Mouse (Mus musculus): ENCODE data around the gene Mkrn1.
"Not testable (repeated sequence)": the region's sequence is repeated elsewhere in the genome, so short reads cannot be mapped to it uniquely, and the experiment has no call there.

Gene Mkrn1

GRCm38 (mm10) chr6:39419851-39420721, at the start of gene Mkrn1:
Gene Mkrn1, minus strand, starts transcription at chr6:39420462.
- DNase-seq (ENCODE audit: low spot score), result peak; percentile 83

GRCm38 (mm10) chr6:39469427-39469826, 49.2 kb upstream of the Mkrn1 start:
- DNase-seq (ENCODE audit: low spot score), result no peak

GRCm38 (mm10) chr6:39462621-39463538, 42.6 kb upstream of the Mkrn1 start:
- peak; percentile 64 for DNase-seq (ENCODE audit: low spot score)

- DNase-seq (ENCODE audit: low spot score), result no peak
Observed at GRCm38 (mm10) chr6:39460040-39460439, 39.8 kb upstream of the Mkrn1 start.

GRCm38 (mm10) chr6:39455339-39456160, 35.3 kb upstream of the Mkrn1 start:
- DNase-seq (ENCODE audit: low spot score), result no peak

- no peak for DNase-seq (ENCODE audit: low spot score)
Observed at GRCm38 (mm10) chr6:39454616-39455015, 34.4 kb upstream of the Mkrn1 start.

- no peak for DNase-seq (ENCODE audit: low spot score)
Observed at GRCm38 (mm10) chr6:39453564-39453963, 33.3 kb upstream of the Mkrn1 start.

GRCm38 (mm10) chr6:39451033-39451432, 30.8 kb upstream of the Mkrn1 start:
- DNase-seq (ENCODE audit: low spot score), result no peak

GRCm38 (mm10) chr6:39450580-39450979, 30.3 kb upstream of the Mkrn1 start:
- no peak for DNase-seq (ENCODE audit: low spot score)

- no peak for DNase-seq (ENCODE audit: low spot score)
Observed at GRCm38 (mm10) chr6:39447429-39448185, 27.3 kb upstream of the Mkrn1 start.

GRCm38 (mm10) chr6:39445801-39446572, 25.7 kb upstream of the Mkrn1 start:
- no peak for DNase-seq (ENCODE audit: low spot score)

GRCm38 (mm10) chr6:39442786-39443287, 22.6 kb upstream of the Mkrn1 start:
- DNase-seq (ENCODE audit: low spot score), result no peak

GRCm38 (mm10) chr6:39440207-39440606, 19.9 kb upstream of the Mkrn1 start:
- DNase-seq (ENCODE audit: low spot score), result no peak

- not testable (repeated sequence) for DNase-seq (ENCODE audit: low spot score)
Observed at GRCm38 (mm10) chr6:39437519-39437918, 17.3 kb upstream of the Mkrn1 start.

GRCm38 (mm10) chr6:39435875-39436274, 15.6 kb upstream of the Mkrn1 start:
- DNase-seq (ENCODE audit: low spot score), result no peak

GRCm38 (mm10) chr6:39434886-39435492, 14.7 kb upstream of the Mkrn1 start:
- no peak for DNase-seq (ENCODE audit: low spot score)

- no peak for DNase-seq (ENCODE audit: low spot score)
Observed at GRCm38 (mm10) chr6:39434111-39434885, 14.0 kb upstream of the Mkrn1 start.

GRCm38 (mm10) chr6:39433701-39434100, 13.4 kb upstream of the Mkrn1 start:
- no peak for DNase-seq (ENCODE audit: low spot score)

GRCm38 (mm10) chr6:39433174-39433573, 12.9 kb upstream of the Mkrn1 start:
- no peak for DNase-seq (ENCODE audit: low spot score)
